Mouse (Mus musculus): ENCODE measurements around the gene Olfr876.

The Olfr876 gene

GRCm38 (mm10) chr9:37802731-37803130, at the start of gene Olfr876:
Olfr876 (plus strand) TSS chr9:37803031.
- no peak for DNase-seq (ENCODE audit: low read depth)

- DNase-seq (ENCODE audit: low read depth), result no peak
Observed at GRCm38 (mm10) chr9:37761728-37762127, 41.1 kb upstream of the Olfr876 start.

GRCm38 (mm10) chr9:37762541-37762940, 40.3 kb upstream of the Olfr876 start:
- DNase-seq (ENCODE audit: low read depth), result no peak

GRCm38 (mm10) chr9:37770661-37771060, 32.2 kb upstream of the Olfr876 start:
- no peak for DNase-seq (ENCODE audit: low read depth)

- no peak for DNase-seq (ENCODE audit: low read depth)
Observed at GRCm38 (mm10) chr9:37771759-37772158, 31.1 kb upstream of the Olfr876 start, which contains the start of gene Olfr875. Olfr875 (plus strand) TSS chr9:37771857.

GRCm38 (mm10) chr9:37782766-37783260, 20.0 kb upstream of the Olfr876 start:
- no peak for DNase-seq (ENCODE audit: low read depth)

GRCm38 (mm10) chr9:37783394-37784387, 19.1 kb upstream of the Olfr876 start:
- peak; percentile 10 for DNase-seq (ENCODE audit: low read depth)

- no peak for DNase-seq (ENCODE audit: low read depth)
Observed at GRCm38 (mm10) chr9:37786411-37786810, 16.4 kb upstream of the Olfr876 start.

- no peak for DNase-seq (ENCODE audit: low read depth)
Observed at GRCm38 (mm10) chr9:37802055-37802454, 776 bp upstream of the Olfr876 start.

- no peak for DNase-seq (ENCODE audit: low read depth)
Observed at GRCm38 (mm10) chr9:37807235-37807634, 4.4 kb downstream of the Olfr876 start.

- peak; percentile 16 for DNase-seq (ENCODE audit: low read depth)
Observed at GRCm38 (mm10) chr9:37808456-37808855, 5.6 kb downstream of the Olfr876 start.

GRCm38 (mm10) chr9:37808976-37809375, 6.1 kb downstream of the Olfr876 start:
- DNase-seq (ENCODE audit: low read depth), result no peak

- DNase-seq (ENCODE audit: low read depth), result no peak
Observed at GRCm38 (mm10) chr9:37814696-37815095, 11.9 kb downstream of the Olfr876 start.

GRCm38 (mm10) chr9:37829881-37830280, 27.1 kb downstream of the Olfr876 start:
- DNase-seq (ENCODE audit: low read depth), result no peak

- peak; percentile 22 for DNase-seq (ENCODE audit: low read depth)
Observed at GRCm38 (mm10) chr9:37833341-37833740, 30.5 kb downstream of the Olfr876 start.

GRCm38 (mm10) chr9:37849267-37849666, 46.4 kb downstream of the Olfr876 start:
- DNase-seq (ENCODE audit: low read depth), result no peak

- DNase-seq (ENCODE audit: low read depth), result no peak
Observed at GRCm38 (mm10) chr9:37853969-37854368, 51.1 kb downstream of the Olfr876 start, which contains the start of gene Olfr877. Olfr877 (plus strand) TSS chr9:37854269.

Data from fibroblast of lung, adult 2 months (primary cell).